Mouse (Mus musculus): ENCODE data around the gene Msl1. TPM values are rescaled to one million over a fixed set of nuclear protein-coding genes. Genes with fewer than 3 reads are reported as not detected.

Msl1 gene
- total RNA-seq, 4 experiments from 2014 or later, result 140 to 201 (median 177) TPM

GRCm38 (mm10) chr11:98838512-98838911 is 43.2 kb downstream of the Msl1 start:
- peak; percentile 82 for DNase-seq (ENCODE audit: low spot score in 2 of 2)

GRCm38 (mm10) chr11:98839402-98839801 is 44.1 kb downstream of the Msl1 start:
- DNase-seq (ENCODE audit: low spot score in 2 of 2), result no peak

GRCm38 (mm10) chr11:98839897-98840296 is 44.6 kb downstream of the Msl1 start:
- no peak for DNase-seq (ENCODE audit: low spot score in 2 of 2)

- no peak for DNase-seq (ENCODE audit: low spot score in 2 of 2)
Observed at GRCm38 (mm10) chr11:98846016-98846415, 50.7 kb downstream of the Msl1 start.

GRCm38 (mm10) chr11:98846865-98847604 is 51.7 kb downstream of the Msl1 start:
- no peak for DNase-seq (ENCODE audit: low spot score in 2 of 2)

GRCm38 (mm10) chr11:98849196-98849894 is 54.0 kb downstream of the Msl1 start:
- DNase-seq (ENCODE audit: low spot score in 2 of 2), result no peak

GRCm38 (mm10) chr11:98850100-98851093 is 55.1 kb downstream of the Msl1 start:
- peak in 1 of 2 experiments; percentile 42 for DNase-seq (ENCODE audit: low spot score in 2 of 2)

GRCm38 (mm10) chr11:98854116-98854515 is 58.8 kb downstream of the Msl1 start:
- DNase-seq (ENCODE audit: low spot score in 2 of 2), result no peak

- no peak for DNase-seq (ENCODE audit: low spot score in 2 of 2)
Observed at GRCm38 (mm10) chr11:98854659-98855058, 59.3 kb downstream of the Msl1 start.

Other genes with a start within 250 kb of the Msl1 start
- not detected for gene Ikzf3, start 249.5 kb upstream of the Msl1 start, total RNA-seq (2022)
- under 1 TPM in 1 of 4 experiments, not detected in 3; 0.75 TPM for gene Zpbp2, start 244.4 kb upstream of the Msl1 start, total RNA-seq (2022)
- 10 to 100 TPM; 43.4 to 57.6 (median 48.9) TPM for gene Ormdl3, start 208.1 kb upstream of the Msl1 start, total RNA-seq (2022)
- not detected for gene Lrrc3c, start 197.2 kb upstream of the Msl1 start, total RNA-seq (2022)
- gene Gm12355, start 169.9 kb upstream of the Msl1 start, total RNA-seq (2022), result 10 to 100 TPM; 12.1 to 20.0 (median 14.9) TPM
- under 1 TPM in 1 of 4 experiments, not detected in 3; 0.27 TPM for gene Gsdma3, start 169.2 kb upstream of the Msl1 start, total RNA-seq (2022)
- not detected for gene Gsdma2, start 148.8 kb upstream of the Msl1 start, total RNA-seq (2022)
- under 1 TPM in 1 of 4 experiments, not detected in 3; 0.22 TPM for gene Gsdma, start 131.2 kb upstream of the Msl1 start, total RNA-seq (2022)
- 100 to 1,000 TPM; 115 to 128 (median 124) TPM for gene Psmd3, start 113.0 kb upstream of the Msl1 start, total RNA-seq (2022)
- gene Csf3, start 94.3 kb upstream of the Msl1 start, total RNA-seq (2022), result not detected
- 100 to 1,000 TPM; 118 to 162 (median 138) TPM for gene Med24, start 66.1 kb upstream of the Msl1 start, total RNA-seq (2022)
- gene Thra, start 54.9 kb upstream of the Msl1 start, total RNA-seq (2022), result 100 to 1,000 TPM; 919 to 985 (median 938) TPM
- 10 to 100 TPM; 86.6 to 99.6 (median 92.7) TPM for gene Nr1d1, start 20.2 kb upstream of the Msl1 start, total RNA-seq (2022)
- gene Casc3, start 9.4 kb downstream of the Msl1 start, total RNA-seq (2022), result 10 to 100 TPM; 50.5 to 64.9 (median 59.4) TPM
- 100 to 1,000 TPM; 171 to 203 (median 197) TPM for gene Rapgefl1, start 41.3 kb downstream of the Msl1 start, total RNA-seq (2022)
- gene Wipf2, start 68.1 kb downstream of the Msl1 start, total RNA-seq (2022), result 10 to 100 TPM; 69.4 to 86.8 (median 80.7) TPM
- 1 to 10 TPM in 1 of 4 experiments, under 1 TPM in 3; 0.36 to 1.2 (median 0.44) TPM for gene Cdc6, start 112.3 kb downstream of the Msl1 start, total RNA-seq (2022)
- gene Rara, start 132.3 kb downstream of the Msl1 start, total RNA-seq (2022), result 10 to 100 TPM; 17.3 to 20.2 (median 19.4) TPM
- gene Gjd3, start 187.5 kb downstream of the Msl1 start, total RNA-seq (2022), result 1 to 10 TPM in 2 of 4 experiments, not detected in 2; 1.4 to 1.6 TPM
- gene Top2a, start 228.7 kb downstream of the Msl1 start, total RNA-seq (2022), result 1 to 10 TPM in 2 of 4 experiments, under 1 TPM in 2; 0.62 to 2.4 (median 1.2) TPM
- gene Igfbp4, start 245.7 kb downstream of the Msl1 start, total RNA-seq (2022), result 10 to 100 TPM; 69.7 to 86.8 (median 75.2) TPM